Mouse (Mus musculus) spleen, postnatal 4 days (tissue): ENCODE data around the gene Fndc7.

Experiments
- DNase-seq, 2 experiments: peaks; one replicate each; pipeline ENCODE4 v3.0.0; 2022; ENCODE audit warnings: low spot score in 2 of 2

Fndc7 gene

GRCm38 (mm10) chr3:108889908-108890307, at the start of gene Fndc7:
TSS of gene Fndc7 (minus strand) at chr3:108890008.
- no peak for DNase-seq

GRCm38 (mm10) chr3:108939573-108939972, 49.8 kb upstream of the Fndc7 start, which contains the start of gene Henmt1:
TSS of gene Henmt1 (plus strand) at chr3:108939873.
- no peak for DNase-seq

GRCm38 (mm10) chr3:108938691-108939090, 48.9 kb upstream of the Fndc7 start:
- DNase-seq, result no peak

- no peak for DNase-seq
These were observed 43.7 kb upstream of the Fndc7 start for GRCm38 (mm10) chr3:108933557-108933956.

GRCm38 (mm10) chr3:108926308-108926707, 36.5 kb upstream of the Fndc7 start:
- DNase-seq, result no peak

- no peak for DNase-seq
These were observed 35.9 kb upstream of the Fndc7 start for GRCm38 (mm10) chr3:108925677-108926076.

GRCm38 (mm10) chr3:108921822-108922221, 32.0 kb upstream of the Fndc7 start:
- peak in 1 of 2 experiments; percentile 27 for DNase-seq

GRCm38 (mm10) chr3:108920442-108921070, 30.7 kb upstream of the Fndc7 start:
- no peak for DNase-seq

GRCm38 (mm10) chr3:108918852-108919251, 29.0 kb upstream of the Fndc7 start:
- DNase-seq, result no peak

GRCm38 (mm10) chr3:108917986-108918385, 28.2 kb upstream of the Fndc7 start:
- no peak for DNase-seq

GRCm38 (mm10) chr3:108916857-108917256, 27.0 kb upstream of the Fndc7 start:
- no peak for DNase-seq

GRCm38 (mm10) chr3:108915999-108916398, 26.2 kb upstream of the Fndc7 start:
- no peak for DNase-seq

- DNase-seq, result peak; percentile 92 to 96
These were observed 22.0 kb upstream of the Fndc7 start, which contains the start of gene Prpf38b for GRCm38 (mm10) chr3:108911548-108912413. TSS of gene Prpf38b (minus strand) at chr3:108911727.

GRCm38 (mm10) chr3:108911081-108911547, 21.3 kb upstream of the Fndc7 start:
- DNase-seq, result peak; percentile 68 to 84

- DNase-seq, result peak; percentile 28 to 69
These were observed 20.7 kb upstream of the Fndc7 start for GRCm38 (mm10) chr3:108910303-108911080.

- DNase-seq, result no peak
These were observed 13.1 kb upstream of the Fndc7 start for GRCm38 (mm10) chr3:108902934-108903333.

- DNase-seq, result no peak
These were observed 12.2 kb upstream of the Fndc7 start for GRCm38 (mm10) chr3:108902038-108902437.

- DNase-seq, result no peak
These were observed 10.9 kb upstream of the Fndc7 start for GRCm38 (mm10) chr3:108900681-108901080.

GRCm38 (mm10) chr3:108900147-108900546, 10.3 kb upstream of the Fndc7 start:
- peak in 1 of 2 experiments; percentile 33 for DNase-seq

- no peak for DNase-seq
These were observed 8.8 kb upstream of the Fndc7 start for GRCm38 (mm10) chr3:108898640-108899039.

GRCm38 (mm10) chr3:108892914-108893313, 3.1 kb upstream of the Fndc7 start:
- DNase-seq, result no peak

GRCm38 (mm10) chr3:108892080-108892479, 2.3 kb upstream of the Fndc7 start:
- DNase-seq, result no peak
